Mouse (Mus musculus): Measurements from ENCODE around the gene Tmem50b. TPM values are rescaled to one million over a fixed set of nuclear protein-coding genes. Genes with fewer than 3 reads are reported as not detected.

The Tmem50b gene
- polyA plus RNA-seq, 1 experiment from 2014 or later: 131 TPM

DNA sequence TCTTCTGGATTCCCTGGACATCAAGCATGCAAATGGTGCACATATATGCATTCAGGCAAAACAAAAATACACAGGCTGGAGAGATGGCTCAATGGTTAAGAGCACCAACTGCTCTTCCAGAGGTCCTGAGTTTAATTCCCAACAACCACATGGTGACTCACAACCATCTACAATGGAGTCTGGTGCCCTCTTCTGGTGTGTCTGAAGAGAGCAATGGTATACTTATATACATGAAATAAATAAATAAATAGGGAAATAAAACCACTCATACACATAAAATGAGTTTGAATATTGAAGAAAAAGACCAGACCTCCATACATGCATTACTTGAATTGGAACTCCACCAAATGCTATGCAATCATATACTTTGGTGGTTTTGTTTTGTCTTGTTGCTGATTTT lies 1.6 kb upstream of the Tmem50b start:
- Histone ChIP-seq H3K36me3 (ENCODE audit: control insufficient read depth, insufficient read depth, low read length) (no peaks in the 10 kb centered on the region), H3K4me1 (ENCODE audit: control insufficient read depth, insufficient read depth, low read depth, low read length) (peaks cover 10% of the 10 kb centered on the region), H3K27me3 (replicated peaks; ENCODE audit: control insufficient read depth, insufficient read depth, low read length) (peaks cover 2% of the 10 kb centered on the region), H3K4me3 (ENCODE audit: low read length) (no peak overlapping the region), H3K4me2 (ENCODE audit: low read length) (no peak overlapping the region), H3K9me3 (ENCODE audit: control insufficient read depth, low read length) (no peaks in the 10 kb centered on the region), H3K9ac (ENCODE audit: low read depth, low read length) (no peak overlapping the region), H3K27ac (ENCODE audit: low read depth, low read length) (no peak overlapping the region)
- ATAC-seq: no peak

DNA sequence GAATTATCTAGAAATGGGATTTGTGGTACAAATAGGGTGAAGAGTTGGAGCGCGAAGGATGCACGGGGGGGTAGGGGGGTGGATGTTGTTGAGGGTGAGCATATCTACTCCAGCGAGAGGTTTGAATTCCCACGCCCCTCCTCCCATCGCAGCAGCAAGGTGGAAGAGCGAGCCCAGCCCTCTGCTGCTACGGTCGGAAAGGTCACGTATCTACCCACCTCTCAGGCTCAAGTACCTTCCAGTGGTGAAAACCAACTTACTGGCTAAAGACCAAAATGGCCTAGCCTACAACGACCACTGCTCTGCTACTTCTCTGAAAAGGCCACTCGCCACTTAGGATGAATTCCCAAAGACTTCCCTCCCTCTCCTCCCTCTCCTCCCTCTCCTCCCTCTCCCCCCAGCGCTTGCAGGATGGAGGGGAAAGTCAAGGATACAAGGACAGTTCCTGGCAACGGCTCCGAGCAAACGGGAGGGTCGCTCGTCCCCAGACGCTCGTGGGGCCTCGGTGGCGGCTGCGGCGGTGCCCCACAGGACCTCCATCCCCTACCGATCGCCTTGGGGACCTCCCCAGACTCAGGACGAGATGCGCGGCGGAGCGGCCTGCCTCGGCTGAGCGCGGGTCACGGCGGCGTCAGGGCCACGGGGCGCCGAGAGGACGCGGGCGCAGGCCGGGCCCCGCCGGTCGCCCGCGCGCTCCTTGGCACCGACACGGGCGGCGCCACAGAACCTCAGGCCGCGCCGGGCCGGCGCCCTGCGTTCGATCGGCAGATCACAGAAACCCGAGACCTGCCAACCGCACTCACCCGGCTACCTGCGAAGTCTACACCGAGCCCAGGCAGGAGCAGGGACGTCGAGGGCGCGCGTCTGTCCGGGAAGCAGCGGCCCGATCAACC lies 575 bp downstream of the Tmem50b start:
- under 1% methylated on average over 54 of the region's 75 CpGs for WGBS
- Histone ChIP-seq H3K27me3 (replicated peaks; ENCODE audit: control insufficient read depth, insufficient read depth, low read length) (peaks cover 2% of the 10 kb centered on the region), H3K9ac (ENCODE audit: low read depth, low read length) (peak overlapping the region; percentile 89), H3K36me3 (ENCODE audit: control insufficient read depth, insufficient read depth, low read length) (no peaks in the 10 kb centered on the region), H3K9me3 (ENCODE audit: control insufficient read depth, low read length) (no peaks in the 10 kb centered on the region), H3K27ac (ENCODE audit: low read depth, low read length) (peak overlapping the region; percentile 79), H3K4me1 (ENCODE audit: control insufficient read depth, insufficient read depth, low read depth, low read length) (peaks cover 10% of the 10 kb centered on the region), H3K4me2 (ENCODE audit: low read length) (peak overlapping the region; percentile 97), H3K4me3 (ENCODE audit: low read length) (peak overlapping the region; percentile 91)
- ATAC-seq: peak; percentile 75

DNA sequence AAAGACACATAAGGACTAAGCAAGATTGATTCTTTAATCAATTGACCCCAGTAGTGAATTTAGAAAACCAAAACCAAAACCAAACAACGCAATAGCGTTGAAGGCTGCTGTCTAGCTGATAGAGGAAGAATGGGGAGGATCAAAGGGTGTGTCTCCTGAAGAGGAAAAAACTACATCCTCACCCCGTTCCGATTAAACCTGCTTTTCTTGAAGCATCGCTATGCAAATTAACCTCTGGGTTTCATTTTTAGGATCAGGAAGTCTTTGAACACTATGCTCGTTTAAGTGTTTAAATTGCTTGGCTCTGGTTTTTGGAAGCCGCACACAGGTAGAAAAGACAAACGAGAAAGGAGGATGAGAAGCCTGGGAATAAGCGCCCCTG lies 1.2 kb downstream of the Tmem50b start:
- WGBS: 18% methylated on average over 9 of the region's 9 CpGs
- ATAC-seq: no peak
- Histone ChIP-seq H3K27ac (ENCODE audit: low read depth, low read length) (no peak overlapping the region), H3K4me2 (ENCODE audit: low read length) (peak overlapping the region; percentile 97), H3K4me3 (ENCODE audit: low read length) (peak overlapping the region; percentile 91), H3K27me3 (replicated peaks; ENCODE audit: control insufficient read depth, insufficient read depth, low read length) (peaks cover 2% of the 10 kb centered on the region), H3K36me3 (ENCODE audit: control insufficient read depth, insufficient read depth, low read length) (no peaks in the 10 kb centered on the region), H3K9me3 (ENCODE audit: control insufficient read depth, low read length) (no peaks in the 10 kb centered on the region), H3K4me1 (ENCODE audit: control insufficient read depth, insufficient read depth, low read depth, low read length) (peaks cover 10% of the 10 kb centered on the region), H3K9ac (ENCODE audit: low read depth, low read length) (peak overlapping the region; percentile 89)

DNA sequence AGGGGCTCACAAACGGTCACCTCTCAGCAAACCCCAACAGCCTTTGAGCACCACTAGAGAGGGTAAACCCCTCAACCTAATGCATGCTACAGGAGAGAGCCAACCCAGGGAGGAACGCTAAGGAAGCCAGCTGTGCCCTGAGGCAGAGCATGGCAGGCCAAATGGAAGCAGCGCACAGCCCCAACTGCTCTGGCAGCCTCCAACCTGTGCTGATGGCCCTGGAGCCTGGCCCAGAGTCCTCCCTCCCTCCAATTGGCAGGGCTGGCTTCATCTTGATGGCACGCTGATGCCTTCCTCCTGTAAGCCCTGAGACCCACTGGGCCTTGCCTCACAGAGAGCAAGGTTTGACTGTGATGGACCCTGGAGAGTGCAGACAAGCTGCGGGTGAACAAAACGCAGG lies 2.5 kb downstream of the Tmem50b start:
- Histone ChIP-seq H3K36me3 (ENCODE audit: control insufficient read depth, insufficient read depth, low read length) (no peaks in the 10 kb centered on the region), H3K4me2 (ENCODE audit: low read length) (no peak overlapping the region), H3K4me1 (ENCODE audit: control insufficient read depth, insufficient read depth, low read depth, low read length) (peaks cover 10% of the 10 kb centered on the region), H3K9ac (ENCODE audit: low read depth, low read length) (no peak overlapping the region), H3K27me3 (replicated peaks; ENCODE audit: control insufficient read depth, insufficient read depth, low read length) (peaks cover 2% of the 10 kb centered on the region), H3K4me3 (ENCODE audit: low read length) (no peak overlapping the region), H3K27ac (ENCODE audit: low read depth, low read length) (no peak overlapping the region), H3K9me3 (ENCODE audit: control insufficient read depth, low read length) (no peaks in the 10 kb centered on the region)
- ATAC-seq: no peak; the same call in 1 of the 2 replicates
- 62% methylated on average over 6 of the region's 6 CpGs for WGBS

DNA sequence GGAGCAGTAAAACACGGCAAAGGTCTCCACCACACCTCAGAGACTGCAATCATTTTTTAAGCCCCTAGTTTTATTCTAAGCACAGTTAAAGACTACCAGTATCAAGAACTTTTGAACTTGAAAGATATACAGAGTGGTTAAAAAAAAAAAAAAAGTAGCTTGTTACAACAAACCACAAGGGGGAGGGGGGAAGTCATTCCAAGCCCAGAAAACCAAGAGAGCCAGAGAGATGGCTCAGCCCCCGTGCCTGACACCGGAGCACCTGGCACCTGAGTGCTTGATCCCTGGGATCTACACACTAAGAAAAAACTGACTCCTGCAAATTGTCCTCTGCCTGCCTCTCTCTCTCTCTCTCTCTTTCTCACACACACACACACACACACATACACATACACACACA lies 4.3 kb downstream of the Tmem50b start:
- peaks cover 10% of the 10 kb centered on the region for H3K4me1 ChIP-seq (ENCODE audit: control insufficient read depth, insufficient read depth, low read depth, low read length)
- no peak overlapping the region for H3K4me3 ChIP-seq (ENCODE audit: low read length)
- no peak overlapping the region for H3K27ac ChIP-seq (ENCODE audit: low read depth, low read length)
- no peaks in the 10 kb centered on the region for H3K36me3 ChIP-seq (ENCODE audit: control insufficient read depth, insufficient read depth, low read length)
- no peaks in the 10 kb centered on the region for H3K27me3 ChIP-seq (replicated peaks; ENCODE audit: control insufficient read depth, insufficient read depth, low read length)
- WGBS: 88% methylated on average over 3 of the region's 3 CpGs
- ATAC-seq: no peak
- H3K9ac ChIP-seq (ENCODE audit: low read depth, low read length): no peak overlapping the region
- H3K4me2 ChIP-seq (ENCODE audit: low read length): no peak overlapping the region
- no peaks in the 10 kb centered on the region for H3K9me3 ChIP-seq (ENCODE audit: control insufficient read depth, low read length)

DNA sequence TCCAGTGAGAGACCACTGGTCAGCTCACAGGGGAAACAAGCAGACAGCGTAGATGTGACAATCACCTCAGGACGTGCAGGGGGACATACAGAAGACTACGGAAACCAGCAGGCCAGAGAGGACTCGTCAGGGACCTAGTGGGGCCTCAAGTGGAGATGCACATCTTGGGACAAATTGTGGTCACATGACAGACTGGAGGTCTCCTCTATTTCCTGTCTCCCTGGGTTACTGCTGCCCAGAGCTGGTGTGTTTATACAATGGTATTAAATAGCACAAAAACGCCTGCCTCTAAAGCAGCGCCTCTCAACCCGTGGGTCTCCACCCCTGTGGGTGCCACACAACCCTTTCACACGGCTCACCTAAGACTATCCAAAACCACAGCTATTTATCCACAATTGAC lies 5.4 kb downstream of the Tmem50b start:
- Histone ChIP-seq H3K27ac (ENCODE audit: low read depth, low read length) (no peak overlapping the region), H3K27me3 (replicated peaks; ENCODE audit: control insufficient read depth, insufficient read depth, low read length) (no peaks in the 10 kb centered on the region), H3K9me3 (ENCODE audit: control insufficient read depth, low read length) (no peaks in the 10 kb centered on the region), H3K4me3 (ENCODE audit: low read length) (no peak overlapping the region), H3K9ac (ENCODE audit: low read depth, low read length) (no peak overlapping the region), H3K36me3 (ENCODE audit: control insufficient read depth, insufficient read depth, low read length) (no peaks in the 10 kb centered on the region), H3K4me2 (ENCODE audit: low read length) (no peak overlapping the region), H3K4me1 (ENCODE audit: control insufficient read depth, insufficient read depth, low read depth, low read length) (peaks cover 10% of the 10 kb centered on the region)
- 77% methylated on average over 8 of the region's 8 CpGs for WGBS
- ATAC-seq: no peak

DNA sequence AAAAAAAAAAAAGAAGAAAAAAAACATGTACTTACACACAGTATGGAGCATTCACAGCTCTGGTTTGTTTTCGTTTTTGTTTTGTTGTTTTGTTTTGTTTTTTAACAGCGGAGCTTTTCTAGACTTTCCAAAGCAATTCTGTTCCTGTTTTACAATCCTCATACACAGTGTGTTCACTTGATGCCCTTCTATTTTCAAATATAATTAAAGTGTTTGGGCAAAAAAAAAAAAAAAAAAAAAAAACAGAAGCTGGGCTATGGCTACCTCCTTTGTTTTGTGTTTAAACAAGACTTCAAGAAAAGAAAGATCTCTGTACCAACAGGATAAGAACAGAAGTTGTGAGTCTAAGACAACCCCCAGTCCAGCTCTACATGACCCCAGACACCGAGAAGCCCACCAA lies 8.9 kb downstream of the Tmem50b start:
- Histone ChIP-seq H3K27ac (ENCODE audit: low read depth, low read length) (no peak overlapping the region), H3K9me3 (ENCODE audit: control insufficient read depth, low read length) (no peaks in the 10 kb centered on the region), H3K27me3 (replicated peaks; ENCODE audit: control insufficient read depth, insufficient read depth, low read length) (no peaks in the 10 kb centered on the region), H3K36me3 (ENCODE audit: control insufficient read depth, insufficient read depth, low read length) (0 out of 2 replicates have a peak, but pooled peaks cover 3% of the 10 kb centered on the region), H3K4me3 (ENCODE audit: low read length) (no peak overlapping the region), H3K9ac (ENCODE audit: low read depth, low read length) (no peak overlapping the region), H3K4me1 (ENCODE audit: control insufficient read depth, insufficient read depth, low read depth, low read length) (no peaks in the 10 kb centered on the region), H3K4me2 (ENCODE audit: low read length) (no peak overlapping the region)
- no peak for ATAC-seq
- 82% methylated on average over 3 of the region's 3 CpGs for WGBS

DNA sequence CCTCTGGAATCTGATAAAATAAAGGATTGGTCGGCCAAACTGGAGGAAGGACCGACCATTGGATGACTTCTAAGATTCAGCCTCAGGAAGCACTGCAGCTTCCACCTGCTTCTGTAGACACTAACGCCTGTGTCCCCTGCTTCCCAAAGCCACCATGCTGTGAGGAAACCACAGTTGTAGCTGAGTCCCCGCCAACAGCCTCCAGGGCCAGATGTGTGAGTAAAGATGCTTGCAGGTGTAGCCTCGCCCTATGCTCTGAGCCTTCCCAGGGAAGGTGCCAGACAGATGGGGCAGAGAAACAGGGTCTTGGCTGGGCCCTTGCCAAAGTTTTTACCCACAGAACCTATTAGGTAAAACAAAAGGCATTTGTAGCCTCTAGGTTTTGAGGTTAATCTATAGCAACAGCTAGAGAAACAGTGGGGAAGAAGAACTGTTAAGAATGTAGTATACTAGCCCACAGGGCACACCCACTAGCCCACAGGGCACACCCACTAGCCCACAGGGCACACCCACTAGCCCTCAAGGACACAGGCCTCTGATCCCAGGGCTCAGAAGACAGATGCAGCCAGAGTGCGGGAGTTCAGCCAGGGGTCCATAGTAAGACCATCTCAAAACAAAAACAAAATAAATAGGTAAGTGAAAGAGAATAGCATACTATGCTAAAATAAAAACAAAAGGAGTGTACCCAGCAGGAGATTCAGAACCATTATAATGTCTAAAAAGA lies 9.7 kb downstream of the Tmem50b start:
- Histone ChIP-seq H3K27ac (ENCODE audit: low read depth, low read length) (no peak overlapping the region), H3K36me3 (ENCODE audit: control insufficient read depth, insufficient read depth, low read length) (0 out of 2 replicates have a peak, but pooled peaks cover 3% of the 10 kb centered on the region), H3K4me3 (ENCODE audit: low read length) (no peak overlapping the region), H3K9me3 (ENCODE audit: control insufficient read depth, low read length) (no peaks in the 10 kb centered on the region), H3K4me1 (ENCODE audit: control insufficient read depth, insufficient read depth, low read depth, low read length) (no peaks in the 10 kb centered on the region), H3K4me2 (ENCODE audit: low read length) (no peak overlapping the region), H3K27me3 (replicated peaks; ENCODE audit: control insufficient read depth, insufficient read depth, low read length) (no peaks in the 10 kb centered on the region), H3K9ac (ENCODE audit: low read depth, low read length) (no peak overlapping the region)
- ATAC-seq: no peak
- 61% methylated on average over 6 of the region's 6 CpGs for WGBS

DNA sequence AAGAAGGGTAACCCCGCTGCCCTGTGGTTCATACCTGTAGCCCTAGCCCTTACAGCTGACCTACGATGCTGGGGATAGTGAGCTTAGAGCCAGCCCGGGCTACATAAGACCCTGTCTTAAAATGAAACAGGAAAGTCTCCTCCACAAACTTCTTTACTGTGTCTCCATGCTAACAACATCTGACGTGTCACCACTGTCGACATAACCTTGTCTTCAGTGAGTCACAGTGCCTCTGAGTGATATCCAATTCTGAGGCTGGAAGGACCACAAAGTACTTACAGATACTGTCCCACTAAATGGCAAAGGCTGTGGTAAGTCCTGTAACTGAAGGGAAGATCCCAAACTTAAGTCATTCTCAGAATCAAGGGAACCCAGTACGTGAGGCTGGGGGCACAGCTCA lies 11.4 kb downstream of the Tmem50b start:
- no peak for ATAC-seq
- Histone ChIP-seq H3K9me3 (ENCODE audit: control insufficient read depth, low read length) (no peaks in the 10 kb centered on the region), H3K9ac (ENCODE audit: low read depth, low read length) (no peak overlapping the region), H3K4me3 (ENCODE audit: low read length) (no peak overlapping the region), H3K4me2 (ENCODE audit: low read length) (no peak overlapping the region), H3K36me3 (ENCODE audit: control insufficient read depth, insufficient read depth, low read length) (peaks cover 4% of the 10 kb centered on the region), H3K27ac (ENCODE audit: low read depth, low read length) (no peak overlapping the region), H3K4me1 (ENCODE audit: control insufficient read depth, insufficient read depth, low read depth, low read length) (no peaks in the 10 kb centered on the region), H3K27me3 (replicated peaks; ENCODE audit: control insufficient read depth, insufficient read depth, low read length) (no peaks in the 10 kb centered on the region)
- WGBS: 92% methylated on average over 6 of the region's 6 CpGs
